Mouse (Mus musculus) MEL (cell line): ENCODE measurements around the gene Ing1. TPM values are rescaled to one million over a fixed set of nuclear protein-coding genes. Genes with fewer than 3 reads are reported as not detected.

Experiments used
- DNase-seq: peaks from one replicate; pipeline ENCODE4 v3.0.0; 2011; ENCODE audit warnings: low read depth, low spot score
- H3K27ac ChIP-seq: 2 replicates; pipeline ENCODE4 v1.5.1; 2012; ENCODE audit warnings: low read depth, mild to moderate bottlenecking, control low read depth, low read length, moderate library complexity; ENCODE audit not compliant: control insufficient read depth
- H3K27me3 ChIP-seq, 2 experiments: fragments of 150-350 bp in 1 of 2; sonication (generic) in 1 of 2; 2 replicates each; pipeline ENCODE4 v1.6.1; 2012; ENCODE audit warnings: low read length in 2 of 2, mild to moderate bottlenecking in 2 of 2, improper control_type of control experiment in 1 of 2, moderate library complexity in 1 of 2; ENCODE audit not compliant: insufficient read depth in 2 of 2, control insufficient read depth in 1 of 2
- H3K36me3 ChIP-seq, 2 experiments: 2 replicates each; pipeline ENCODE4 v1.6.1; 2012 to 2014; ENCODE audit warnings: low read length in 2 of 2, improper control_type of control experiment in 1 of 2, inconsistent platforms in 1 of 2, mild to moderate bottlenecking in 1 of 2; ENCODE audit not compliant: insufficient read depth in 2 of 2, control insufficient read depth in 1 of 2
- H3K4me1 ChIP-seq, 2 experiments: fragments of 150-350 bp in 1 of 2; sonication (generic) in 1 of 2; 2 replicates each; pipeline ENCODE4 v1.6.1; 2012; ENCODE audit warnings: low read length in 2 of 2, improper control_type of control experiment in 1 of 2, mild to moderate bottlenecking in 1 of 2; ENCODE audit not compliant: insufficient read depth in 2 of 2, control insufficient read depth in 1 of 2
- H3K4me3 ChIP-seq, 2 experiments: fragments of 150-350 bp in 1 of 2; sonication (generic) in 1 of 2; 2 replicates each; pipeline ENCODE4 v1.5.1; 2012; ENCODE audit warnings: low read depth in 2 of 2, low read length in 2 of 2, mild to moderate bottlenecking in 2 of 2, moderate library complexity in 2 of 2, control low read depth in 1 of 2, improper control_type of control experiment in 1 of 2; ENCODE audit not compliant: control insufficient read depth in 1 of 2, insufficient read depth in 1 of 2
- H3K79me2 ChIP-seq: 2 replicates; pipeline ENCODE4 v1.6.1; 2012; ENCODE audit warnings: mild to moderate bottlenecking, low read length, moderate library complexity; ENCODE audit not compliant: control insufficient read depth, poor library complexity, insufficient read depth
- H3K9ac ChIP-seq: 2 replicates; pipeline ENCODE4 v1.6.1; 2012; ENCODE audit warnings: low read depth, mild to moderate bottlenecking, control low read depth, low read length, moderate library complexity; ENCODE audit not compliant: control insufficient read depth, poor library complexity, severe bottlenecking
- H3K9me3 ChIP-seq: fragments of 150-350 bp; sonication (generic); replicated peaks from 2 replicates; pipeline ENCODE4 v1.6.1; 2012; ENCODE audit warnings: mild to moderate bottlenecking, low read length, improper control_type of control experiment, moderate library complexity; ENCODE audit not compliant: insufficient read depth
- BHLHE40 ChIP-seq: IDR thresholded peaks from 2 replicates; pipeline ENCODE4 v1.6.1; 2012; ENCODE audit warnings: low read depth, mild to moderate bottlenecking, inconsistent platforms, low read length, improper control_type of control experiment, borderline replicate concordance
- CHD1 ChIP-seq: IDR thresholded peaks from 2 replicates; pipeline ENCODE4 v1.6.1; 2012; ENCODE audit warnings: low read depth, mild to moderate bottlenecking, inconsistent platforms, low read length, improper control_type of control experiment
- E2F4 ChIP-seq: IDR thresholded peaks from 2 replicates; pipeline ENCODE4 v1.6.1; 2011; ENCODE audit warnings: low read depth, low read length, improper control_type of control experiment, borderline replicate concordance
- ETS1 ChIP-seq: IDR thresholded peaks from 2 replicates; pipeline ENCODE4 v1.6.1; 2012; ENCODE audit warnings: low read depth, mild to moderate bottlenecking, inconsistent platforms, low read length, improper control_type of control experiment, moderate library complexity
- GABPA ChIP-seq: IDR thresholded peaks from 2 replicates; pipeline ENCODE4 v1.6.1; 2012; ENCODE audit warnings: low read depth, mild to moderate bottlenecking, inconsistent platforms, low read length, improper control_type of control experiment, moderate library complexity
- GATA1 ChIP-seq: IDR thresholded peaks from 2 replicates; pipeline ENCODE4 v1.6.1; 2011; ENCODE audit warnings: low read depth, low read length, improper control_type of control experiment
- JUND ChIP-seq: IDR thresholded peaks from 2 replicates; pipeline ENCODE4 v1.6.1; 2011; ENCODE audit warnings: low read depth, mild to moderate bottlenecking, improper control_type of control experiment, low read length
- MAFK ChIP-seq: IDR thresholded peaks from 2 replicates; pipeline ENCODE4 v1.6.1; 2011; ENCODE audit warnings: low read depth, mild to moderate bottlenecking, low read length, improper control_type of control experiment, borderline replicate concordance
- MAZ ChIP-seq: IDR thresholded peaks from 2 replicates; pipeline ENCODE4 v1.6.1; 2012; ENCODE audit warnings: low read depth, mild to moderate bottlenecking, inconsistent platforms, low read length, improper control_type of control experiment
- MEF2A ChIP-seq: IDR thresholded peaks from 2 replicates; pipeline ENCODE4 v1.6.1; 2014; ENCODE audit warnings: low read depth, mild to moderate bottlenecking, inconsistent platforms, low read length, improper control_type of control experiment; ENCODE audit not compliant: poor library complexity, insufficient replicate concordance, severe bottlenecking; ENCODE audit errors: extremely low read depth
- MXI1 ChIP-seq: IDR thresholded peaks from 2 replicates; pipeline ENCODE4 v1.6.1; 2011; ENCODE audit warnings: mild to moderate bottlenecking, low read depth, low read length, improper control_type of control experiment
- MYB ChIP-seq: IDR thresholded peaks from 2 replicates; pipeline ENCODE4 v1.6.1; 2011; ENCODE audit warnings: mild to moderate bottlenecking, low read depth, low read length, improper control_type of control experiment
- MYC ChIP-seq: IDR thresholded peaks from 2 replicates; pipeline ENCODE4 v1.6.1; 2011; ENCODE audit warnings: low read depth, mild to moderate bottlenecking, low read length, improper control_type of control experiment, moderate library complexity
- NELFE ChIP-seq: IDR thresholded peaks from 2 replicates; pipeline ENCODE4 v1.6.1; 2011; ENCODE audit warnings: low read depth, low read length, improper control_type of control experiment
- NRF1 ChIP-seq: IDR thresholded peaks from 2 replicates; pipeline ENCODE4 v1.6.1; 2014; ENCODE audit warnings: low read depth, mild to moderate bottlenecking, inconsistent platforms, low read length, improper control_type of control experiment, moderate library complexity; ENCODE audit not compliant: poor library complexity, insufficient read depth, severe bottlenecking
- POLR2AphosphoS2 ChIP-seq: IDR thresholded peaks from 2 replicates; pipeline ENCODE4 v1.6.1; 2011; ENCODE audit warnings: low read length, improper control_type of control experiment
- RAD21 ChIP-seq: IDR thresholded peaks from 2 replicates; pipeline ENCODE4 v1.6.1; 2011; ENCODE audit warnings: mild to moderate bottlenecking, low read depth, low read length, improper control_type of control experiment
- SIN3A ChIP-seq: IDR thresholded peaks from 2 replicates; pipeline ENCODE4 v1.6.1; 2012; ENCODE audit warnings: low read length, improper control_type of control experiment, inconsistent platforms
- TAL1 ChIP-seq: IDR thresholded peaks from 2 replicates; pipeline ENCODE4 v1.6.1; 2012; ENCODE audit warnings: mild to moderate bottlenecking, inconsistent platforms, low read length, moderate library complexity, mixed read lengths
- TCF12 ChIP-seq: IDR thresholded peaks from 2 replicates; pipeline ENCODE4 v1.6.1; 2014; ENCODE audit warnings: low read depth, mild to moderate bottlenecking, inconsistent platforms, low read length, improper control_type of control experiment, moderate library complexity
- UBTF ChIP-seq: IDR thresholded peaks from 2 replicates; pipeline ENCODE4 v1.6.1; 2012; ENCODE audit warnings: low read depth, mild to moderate bottlenecking, inconsistent platforms, low read length, improper control_type of control experiment, moderate library complexity, borderline replicate concordance; ENCODE audit not compliant: insufficient read depth
- USF1 ChIP-seq: IDR thresholded peaks from 2 replicates; pipeline ENCODE4 v1.6.1; 2014; ENCODE audit warnings: low read depth, mild to moderate bottlenecking, inconsistent platforms, low read length, improper control_type of control experiment, moderate library complexity
- USF2 ChIP-seq, 2 experiments: IDR thresholded peaks; 2 replicates each; pipeline ENCODE4 v1.6.1; 2011 to 2012; ENCODE audit warnings: improper control_type of control experiment in 2 of 2, low read length in 2 of 2, borderline replicate concordance in 1 of 2, inconsistent platforms in 1 of 2, low read depth in 1 of 2, mild to moderate bottlenecking in 1 of 2; ENCODE audit not compliant: insufficient read depth in 1 of 2
- ZNF384 ChIP-seq: IDR thresholded peaks from 2 replicates; pipeline ENCODE4 v1.6.1; 2012; ENCODE audit warnings: low read depth, mild to moderate bottlenecking, inconsistent platforms, low read length, improper control_type of control experiment
- polyA plus RNA-seq, 2 experiments: library from polyadenylated mRNA; stranded (reverse) in 1 of 2; unstranded in 1 of 2; fragments of >175 nt in 1 of 2; fragments of >200 nt in 1 of 2; gene quantifications; 2 replicates each; pipeline versions ENCODE4 v1.2.1 to v1.2.4; 2012; ENCODE audit warnings: low replicate concordance in 2 of 2, low read depth in 1 of 2; ENCODE audit not compliant: insufficient read length in 2 of 2, insufficient read depth in 1 of 2, missing spikeins in 1 of 2
- total RNA-seq: library from RNA; depleted of rRNA; stranded (reverse); fragments of 300-350 nt; gene quantifications from 2 replicates; pipeline ENCODE4 v1.2.3, GENCODE M21; 2012

Ing1 gene
- total and polyA plus RNA-seq, 3 experiments, result 35.9 to 91.0 TPM; not detected in 1

DNA sequence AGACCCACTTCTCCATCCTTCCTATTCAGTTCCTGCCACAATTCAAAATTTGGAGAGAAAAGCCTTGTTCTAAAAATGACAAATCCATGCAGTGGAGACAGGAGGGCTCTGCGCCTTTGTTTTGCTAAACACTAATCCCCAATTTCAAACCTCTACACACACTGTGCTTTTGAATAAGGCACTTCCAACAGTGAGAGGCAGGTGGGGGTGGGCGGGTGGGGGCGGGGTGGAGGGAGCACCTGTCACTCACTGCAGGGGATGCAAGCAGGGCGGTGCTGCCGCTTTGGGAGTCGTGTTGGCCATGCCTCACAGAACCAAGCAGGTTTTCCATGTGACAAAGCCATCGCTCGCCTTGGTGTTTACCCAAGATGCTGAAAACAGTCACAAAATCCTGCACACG lies 20.9 kb upstream of the Ing1 start:
- no peaks in the 10 kb centered on the region for H3K79me2 ChIP-seq
- no peak overlapping the region for H3K27ac ChIP-seq
- H3K27me3 ChIP-seq, result no peaks in the 10 kb centered on the region
- no peak overlapping the region for H3K4me3 ChIP-seq
- no peak for DNase-seq
- H3K4me1 ChIP-seq, result no peaks in the 10 kb centered on the region
- no peak overlapping the region for H3K9ac ChIP-seq
- TF ChIP-seq E2F4 (no peak), TCF12 (no peak), MYB (no peak), MYC (no peak), RAD21 (no peak), USF2 (IDR thresholded peaks at IDR 0.05; ENCODE audit: borderline replicate concordance in 1 of 2, insufficient read depth in 1 of 2, low read depth in 1 of 2, low read length in 2 of 2) (no peak), ETS1 (no peak), MAZ (no peak), JUND (no peak), USF1 (no peak), GABPA (no peak), MXI1 (no peak), NELFE (no peak), ZNF384 (no peak), SIN3A (no peak), MEF2A (no peak), TAL1 (no peak), GATA1 (no peak), BHLHE40 (no peak), MAFK (no peak)
- H3K36me3 ChIP-seq, result peaks cover 0 to 2% of the 10 kb centered on the region in 2 experiments; a peak in 1 of 4 replicates
- H3K9me3 ChIP-seq, result no peaks in the 10 kb centered on the region

DNA sequence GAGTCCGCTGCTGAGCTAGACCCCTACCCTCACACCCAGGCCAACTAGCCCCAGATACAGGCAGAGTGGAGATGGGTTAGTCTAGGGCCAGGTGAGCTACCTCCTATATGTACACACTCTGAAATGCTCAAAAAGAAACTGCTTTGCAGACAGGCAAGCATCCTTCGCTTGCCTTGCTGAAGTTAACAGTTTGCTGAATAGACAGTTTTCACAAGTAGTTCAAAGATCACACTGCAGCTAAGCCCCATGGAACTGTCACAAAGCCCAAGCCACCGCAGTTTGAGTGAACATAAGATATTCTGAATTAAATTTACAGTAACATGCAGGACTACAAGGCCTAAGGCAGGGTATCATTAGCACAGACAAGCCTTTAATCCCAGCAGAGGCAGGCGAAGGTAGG lies 16.3 kb upstream of the Ing1 start:
- peaks cover 0 to 5% of the 10 kb centered on the region in 2 experiments; a peak in 1 of 4 replicates for H3K36me3 ChIP-seq

More for the DNA sequence above, 16.3 kb upstream of the Ing1 start:
- H3K9me3 ChIP-seq, result no peaks in the 10 kb centered on the region
- H3K27ac ChIP-seq, result no peak overlapping the region
- no peak for DNase-seq
- no peaks in the 10 kb centered on the region for H3K27me3 ChIP-seq
- H3K79me2 ChIP-seq, result no peaks in the 10 kb centered on the region
- no peak overlapping the region for H3K4me3 ChIP-seq
- no peaks in the 10 kb centered on the region for H3K4me1 ChIP-seq
- TF ChIP-seq TCF12, result no peak
- TF ChIP-seq MXI1, result no peak
- no peak for TF ChIP-seq CHD1
- no peak for TF ChIP-seq UBTF
- no peak for TF ChIP-seq POLR2AphosphoS2
- no peak for TF ChIP-seq E2F4
- no peak for TF ChIP-seq NRF1
- H3K9ac ChIP-seq, result no peak overlapping the region
